Mouse (Mus musculus): ENCODE measurements around the gene Adarb1. TPM values are rescaled to one million over a fixed set of nuclear protein-coding genes. Genes with fewer than 3 reads are reported as not detected.

Adarb1 gene
- polyA plus RNA-seq, 1 experiment from 2014 or later: 25.3 TPM

- Histone ChIP-seq H3K27me3 (replicated peaks; ENCODE audit: insufficient read depth, low read length) (0 out of 2 replicates have a peak, but pooled peaks cover 4% of the 10 kb centered on the region), H3K4me1 (ENCODE audit: insufficient read depth, low read depth, low read length) (peaks cover 7% of the 10 kb centered on the region; the same call in 1 of the 2 replicates), H3K9ac (replicated peaks; ENCODE audit: low read depth) (no peak overlapping the region), H3K4me2 (replicated peaks; ENCODE audit: low read depth, low read length) (peak overlapping the region; percentile 91; the same call in 1 of the 2 replicates), H3K4me3 (ENCODE audit: low read depth, low read length) (peak overlapping the region; percentile 84; the same call in 1 of the 2 replicates), H3K9me3 (ENCODE audit: low read length) (no peaks in the 10 kb centered on the region), H3K36me3 (ENCODE audit: insufficient read depth, low read length) (no peaks in the 10 kb centered on the region), H3K27ac (ENCODE audit: low read length) (no peak overlapping the region)
- WGBS: 76% methylated on average over 5 of the region's 5 CpGs
- TF ChIP-seq EP300 (IDR thresholded peaks at IDR 0.05) (peak; percentile 48; the same call in 1 of the 2 replicates), CTCF (IDR thresholded peaks at IDR 0.05) (no peak)
- ATAC-seq: peak; percentile 30; the same call in 1 of the 2 replicates
- peak; percentile 82 for DNase-seq (ENCODE audit: low spot score)
Measured at GRCm38 (mm10) chr10:77415867-77416266, 2.2 kb downstream of the Adarb1 start.

- Histone ChIP-seq H3K27ac (ENCODE audit: low read length) (no peak overlapping the region), H3K9me3 (ENCODE audit: low read length) (no peaks in the 10 kb centered on the region), H3K4me3 (ENCODE audit: low read depth, low read length) (no peak overlapping the region), H3K36me3 (ENCODE audit: insufficient read depth, low read length) (no peaks in the 10 kb centered on the region), H3K27me3 (replicated peaks; ENCODE audit: insufficient read depth, low read length) (0 out of 2 replicates have a peak, but pooled peaks cover 4% of the 10 kb centered on the region), H3K4me2 (replicated peaks; ENCODE audit: low read depth, low read length) (no peak overlapping the region), H3K9ac (replicated peaks; ENCODE audit: low read depth) (no peak overlapping the region), H3K4me1 (ENCODE audit: insufficient read depth, low read depth, low read length) (peaks cover 7% of the 10 kb centered on the region; the same call in 1 of the 2 replicates)
- no peak for ATAC-seq
- WGBS: 57% methylated on average over 2 of the region's 2 CpGs
- no peak for DNase-seq (ENCODE audit: low spot score)
- TF ChIP-seq CTCF (IDR thresholded peaks at IDR 0.05) (no peak), EP300 (IDR thresholded peaks at IDR 0.05) (no peak)
Measured at GRCm38 (mm10) chr10:77413791-77414190, 4.3 kb downstream of the Adarb1 start.

- Histone ChIP-seq H3K9me3 (ENCODE audit: low read length) (no peaks in the 10 kb centered on the region), H3K4me2 (replicated peaks; ENCODE audit: low read depth, low read length) (no peak overlapping the region), H3K4me3 (ENCODE audit: low read depth, low read length) (no peak overlapping the region), H3K9ac (replicated peaks; ENCODE audit: low read depth) (no peak overlapping the region), H3K27me3 (replicated peaks; ENCODE audit: insufficient read depth, low read length) (no peaks in the 10 kb centered on the region), H3K36me3 (ENCODE audit: insufficient read depth, low read length) (no peaks in the 10 kb centered on the region), H3K27ac (ENCODE audit: low read length) (no peak overlapping the region), H3K4me1 (ENCODE audit: insufficient read depth, low read depth, low read length) (no peaks in the 10 kb centered on the region)
- WGBS: 39% methylated on average over 2 of the region's 2 CpGs
- DNase-seq (ENCODE audit: low spot score) (no peak), ATAC-seq (no peak)
- TF ChIP-seq EP300 (IDR thresholded peaks at IDR 0.05): no peak
- no peak for TF ChIP-seq CTCF (IDR thresholded peaks at IDR 0.05)
Measured at GRCm38 (mm10) chr10:77409154-77409553, 8.9 kb downstream of the Adarb1 start.

- Histone ChIP-seq H3K9ac (replicated peaks; ENCODE audit: low read depth) (no peak overlapping the region), H3K27ac (ENCODE audit: low read length) (no peak overlapping the region), H3K9me3 (ENCODE audit: low read length) (no peaks in the 10 kb centered on the region), H3K4me3 (ENCODE audit: low read depth, low read length) (no peak overlapping the region), H3K36me3 (ENCODE audit: insufficient read depth, low read length) (no peaks in the 10 kb centered on the region), H3K4me2 (replicated peaks; ENCODE audit: low read depth, low read length) (no peak overlapping the region), H3K27me3 (replicated peaks; ENCODE audit: insufficient read depth, low read length) (no peaks in the 10 kb centered on the region), H3K4me1 (ENCODE audit: insufficient read depth, low read depth, low read length) (no peaks in the 10 kb centered on the region)
- DNase-seq (ENCODE audit: low spot score): no peak
- no peak for TF ChIP-seq CTCF (IDR thresholded peaks at IDR 0.05)
- no peak for TF ChIP-seq EP300 (IDR thresholded peaks at IDR 0.05)
- WGBS: 80% methylated on average over 9 of the region's 9 CpGs
- no peak for ATAC-seq
Measured at GRCm38 (mm10) chr10:77408241-77408640, 9.8 kb downstream of the Adarb1 start.

GRCm38 (mm10) chr10:77406486-77406885 is 11.6 kb downstream of the Adarb1 start:
- DNase-seq (ENCODE audit: low spot score) (peak; percentile 76), ATAC-seq (peak; percentile 38)
- Histone ChIP-seq H3K4me3 (ENCODE audit: low read depth, low read length) (no peak overlapping the region), H3K36me3 (ENCODE audit: insufficient read depth, low read length) (no peaks in the 10 kb centered on the region), H3K4me1 (ENCODE audit: insufficient read depth, low read depth, low read length) (no peaks in the 10 kb centered on the region), H3K4me2 (replicated peaks; ENCODE audit: low read depth, low read length) (no peak overlapping the region), H3K27me3 (replicated peaks; ENCODE audit: insufficient read depth, low read length) (no peaks in the 10 kb centered on the region), H3K9ac (replicated peaks; ENCODE audit: low read depth) (no peak overlapping the region), H3K27ac (ENCODE audit: low read length) (no peak overlapping the region), H3K9me3 (ENCODE audit: low read length) (no peaks in the 10 kb centered on the region)
- 65% methylated on average over 6 of the region's 6 CpGs for WGBS
- TF ChIP-seq EP300 (IDR thresholded peaks at IDR 0.05) (no peak), CTCF (IDR thresholded peaks at IDR 0.05) (no peak)

GRCm38 (mm10) chr10:77402463-77402862 is 15.6 kb downstream of the Adarb1 start:
- no peak for DNase-seq (ENCODE audit: low spot score)
- no peak overlapping the region for H3K4me3 ChIP-seq (ENCODE audit: low read depth, low read length)
- no peaks in the 10 kb centered on the region for H3K4me1 ChIP-seq (ENCODE audit: insufficient read depth, low read depth, low read length)
- H3K9me3 ChIP-seq (ENCODE audit: low read length): no peaks in the 10 kb centered on the region
- H3K27me3 ChIP-seq (replicated peaks; ENCODE audit: insufficient read depth, low read length): no peaks in the 10 kb centered on the region
- no peak for ATAC-seq
- no peaks in the 10 kb centered on the region for H3K36me3 ChIP-seq (ENCODE audit: insufficient read depth, low read length)
- 52% methylated on average over 1 of the region's 1 CpGs for WGBS
- H3K9ac ChIP-seq (replicated peaks; ENCODE audit: low read depth): no peak overlapping the region
- no peak overlapping the region for H3K27ac ChIP-seq (ENCODE audit: low read length)
- no peak overlapping the region for H3K4me2 ChIP-seq (replicated peaks; ENCODE audit: low read depth, low read length)
- TF ChIP-seq CTCF (IDR thresholded peaks at IDR 0.05) (no peak), EP300 (IDR thresholded peaks at IDR 0.05) (no peak)

GRCm38 (mm10) chr10:77401039-77401438 is 17.0 kb downstream of the Adarb1 start:
- WGBS: 91% methylated on average over 6 of the region's 6 CpGs
- Histone ChIP-seq H3K9me3 (ENCODE audit: low read length) (no peaks in the 10 kb centered on the region), H3K27me3 (replicated peaks; ENCODE audit: insufficient read depth, low read length) (no peaks in the 10 kb centered on the region), H3K4me1 (ENCODE audit: insufficient read depth, low read depth, low read length) (no peaks in the 10 kb centered on the region; the same call in 1 of the 2 replicates), H3K4me3 (ENCODE audit: low read depth, low read length) (no peak overlapping the region), H3K27ac (ENCODE audit: low read length) (no peak overlapping the region), H3K36me3 (ENCODE audit: insufficient read depth, low read length) (no peaks in the 10 kb centered on the region), H3K9ac (replicated peaks; ENCODE audit: low read depth) (no peak overlapping the region), H3K4me2 (replicated peaks; ENCODE audit: low read depth, low read length) (no peak overlapping the region)
- TF ChIP-seq CTCF (IDR thresholded peaks at IDR 0.05): no peak
- TF ChIP-seq EP300 (IDR thresholded peaks at IDR 0.05): no peak
- no peak for ATAC-seq
- DNase-seq (ENCODE audit: low spot score): no peak

Data from lung, postnatal 0 days (tissue).